Mouse (Mus musculus): Measurements from ENCODE around the gene Phf10.
"Not testable (repeated sequence)": the region's sequence is repeated elsewhere in the genome, so short reads cannot be mapped to it uniquely, and the experiment has no call there.

DNA sequence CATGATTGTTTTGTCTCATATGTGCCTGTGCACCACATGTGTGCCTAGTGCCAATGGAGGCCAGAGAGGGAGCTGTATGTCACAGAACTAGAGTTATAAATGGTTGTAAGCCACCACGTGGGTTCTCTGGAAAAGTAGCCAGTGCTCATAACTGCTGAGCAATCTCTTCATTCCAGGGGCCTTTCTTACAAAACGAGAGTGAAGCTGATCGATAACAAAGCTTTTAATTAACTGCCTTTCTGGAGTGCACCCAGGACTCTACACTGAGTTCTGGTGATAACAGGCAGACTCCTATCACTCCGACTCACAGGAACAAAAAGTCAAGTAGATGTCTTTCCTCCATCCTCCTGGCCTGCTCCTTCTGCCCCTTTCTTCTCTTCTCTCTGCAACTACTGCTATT is 39.0 kb upstream of the Phf10 start:
- TF ChIP-seq CTCF (IDR thresholded peaks at IDR 0.05; ENCODE audit: low read depth); EP300 (optimal IDR thresholded peaks at IDR 0.05): not testable (repeated sequence)

Data from stomach, postnatal 0 days (tissue).